Mouse (Mus musculus) liver (tissue): ENCODE data around the gene Fn3krp.

Experiments
- DNase-seq: peaks from one replicate; pipeline ENCODE4 v3.0.0-alpha.2; 2020; ENCODE audit warnings: mixed read lengths

Gene Fn3krp

DNA sequence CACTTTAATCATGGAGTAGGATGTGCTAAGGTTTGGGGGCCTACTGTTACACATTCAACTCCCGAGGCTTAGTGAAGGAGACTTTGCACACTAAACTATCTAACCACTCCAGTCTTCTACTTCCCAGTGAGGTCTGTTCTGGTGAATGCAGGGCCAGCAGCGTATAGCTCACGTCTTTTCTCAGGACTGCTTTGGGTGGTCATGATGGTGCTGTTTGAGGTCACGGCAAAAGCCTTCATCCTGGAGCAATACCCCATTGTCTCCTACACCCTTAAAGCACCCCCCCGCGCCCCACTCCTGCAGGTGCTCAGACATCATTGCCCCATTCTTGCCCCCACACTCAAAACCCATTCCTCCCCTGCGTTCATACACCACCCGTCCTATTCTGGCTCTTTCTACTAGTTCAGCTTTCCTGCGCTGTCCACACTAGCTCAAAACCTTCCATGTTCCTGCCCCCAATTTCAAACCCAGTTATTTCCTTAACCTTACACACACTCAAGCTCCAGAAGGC lies 30.1 kb downstream of the Fn3krp start:
- DNase-seq, result no peak

- DNase-seq, result peak; percentile 95
Measured at GRCm38 (mm10) chr11:121451753-121452635, 30.8 kb downstream of the Fn3krp start, which contains the start of gene Tbcd. Gene Tbcd (plus strand): TSS chr11:121451949.

DNA sequence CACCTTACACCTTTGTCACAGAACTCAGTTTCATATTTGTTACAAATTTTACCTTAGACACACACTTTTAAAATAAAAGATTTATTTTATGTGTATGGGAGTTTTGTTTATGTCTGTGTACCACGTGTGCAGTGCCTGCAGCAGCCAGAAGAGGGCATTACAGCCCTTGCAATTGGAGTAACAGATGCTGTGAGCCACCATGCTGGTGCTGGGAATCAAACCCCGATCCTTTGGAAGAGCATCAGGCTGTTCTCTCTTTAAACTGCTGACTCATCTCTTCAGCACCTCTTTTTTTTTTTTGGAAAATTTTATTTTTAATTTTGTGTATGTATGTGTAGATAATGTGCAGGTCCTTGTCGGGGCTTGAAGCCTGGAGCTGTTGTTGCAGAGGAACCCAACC lies 36.7 kb downstream of the Fn3krp start:
- DNase-seq, result peak; percentile 18

- no peak for DNase-seq
Measured at GRCm38 (mm10) chr11:121467408-121467807, 46.2 kb downstream of the Fn3krp start.

GRCm38 (mm10) chr11:121474831-121475230 lies 53.6 kb downstream of the Fn3krp start:
- DNase-seq, result no peak

GRCm38 (mm10) chr11:121475699-121476415 lies 54.7 kb downstream of the Fn3krp start:
- peak; percentile 80 for DNase-seq

DNA sequence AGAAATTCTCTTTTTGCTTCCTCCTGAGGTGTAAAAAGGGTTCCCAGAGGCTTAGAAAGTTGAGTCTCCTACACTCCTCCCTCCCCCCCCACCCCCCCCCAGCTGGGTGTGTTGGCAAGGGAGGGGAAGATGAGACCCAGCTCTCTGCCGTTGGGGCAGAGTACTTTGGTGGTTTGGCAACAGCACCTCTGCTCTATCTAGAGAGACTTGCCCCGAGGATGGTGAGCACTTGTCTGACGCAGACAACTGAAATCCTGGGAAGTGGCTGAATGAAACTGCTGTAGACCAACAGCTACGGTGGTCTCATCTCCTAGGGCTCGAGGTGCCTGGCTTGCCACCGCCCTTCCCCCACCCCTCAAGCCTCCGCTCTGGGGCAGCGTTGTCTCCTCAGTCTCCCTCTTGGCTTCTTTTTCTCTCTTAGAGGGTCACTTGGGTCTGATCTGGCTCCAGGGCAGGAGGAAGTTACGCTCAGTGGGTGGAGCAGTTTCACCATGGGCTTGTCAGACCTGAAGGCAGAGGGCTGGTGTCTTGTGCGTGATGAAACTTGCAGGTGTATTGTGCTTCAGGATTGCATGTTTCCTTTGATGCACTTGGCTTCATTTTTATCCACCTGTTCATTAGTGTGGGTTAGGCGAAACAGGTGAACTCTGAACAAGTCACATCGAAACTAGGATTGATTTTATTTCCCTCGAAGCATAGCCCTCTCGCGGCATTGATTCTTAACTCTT lies 58.4 kb downstream of the Fn3krp start:
- no peak for DNase-seq
